Mouse (Mus musculus): ENCODE data around the gene Ecel1.
A peak's percentile ranks its signal among the peaks of the same experiment; 100 is the strongest.

The Ecel1 gene

DNA sequence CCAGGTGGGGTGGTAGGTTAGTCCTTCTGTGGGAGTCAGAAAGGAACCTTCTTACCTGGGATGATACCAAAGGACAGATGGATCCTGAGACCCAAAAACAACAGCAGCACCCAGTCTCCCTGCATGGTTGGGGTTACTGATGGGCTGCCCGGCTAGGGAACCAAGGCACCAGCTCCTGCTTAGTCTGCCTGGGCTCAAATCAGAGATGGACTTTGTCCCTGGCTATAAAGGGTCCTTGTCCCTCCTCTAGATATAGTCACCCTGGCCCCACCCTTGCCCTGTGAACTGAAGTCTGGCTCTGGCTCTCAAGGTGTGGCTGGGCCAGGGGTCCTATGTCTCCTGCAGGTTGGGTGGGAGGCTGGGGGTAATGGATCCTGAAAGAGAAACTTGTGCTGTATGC is 54.9 kb downstream of the Ecel1 start, which contains the start of gene Alpi:
TSS of gene Alpi (minus strand) at position 196 of the 400 bp plus-strand sequence.
- DNase-seq (ENCODE audit: low spot score), result no peak

DNA sequence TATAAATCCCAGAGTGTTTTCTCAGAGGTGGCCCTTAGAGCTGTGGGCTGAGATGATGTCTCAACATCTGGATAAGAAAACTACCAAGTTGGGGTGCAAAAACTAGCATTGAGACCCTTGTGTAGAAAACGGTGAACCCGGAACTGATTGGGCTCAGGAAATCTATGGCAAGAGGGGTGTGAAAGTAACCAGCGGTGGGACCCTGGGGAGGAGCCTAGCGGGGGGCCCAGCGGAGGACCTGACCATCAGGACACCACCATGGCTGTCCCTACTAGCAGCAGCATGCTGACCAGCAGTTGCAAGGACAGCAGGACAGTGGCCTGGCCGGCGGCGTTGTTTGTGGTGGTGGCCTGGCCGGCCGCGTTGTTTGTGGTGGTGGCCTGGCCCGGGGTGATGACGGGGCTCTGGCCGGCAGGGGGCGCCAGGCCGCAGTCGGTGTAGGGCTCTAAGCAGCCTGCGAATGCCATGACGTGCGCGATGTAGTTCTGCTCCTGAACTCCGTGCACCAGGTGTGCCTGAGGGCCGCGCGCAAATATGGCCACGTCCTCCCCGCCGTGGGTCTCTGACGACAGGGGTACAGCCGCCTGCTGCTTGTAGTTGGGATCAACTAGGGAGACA is 57.9 kb downstream of the Ecel1 start:
- peak; percentile 46 for DNase-seq (ENCODE audit: low spot score)
